Mouse (Mus musculus) small intestine, adult 2 months (tissue): ENCODE measurements around the gene Lrrc29.

ENCODE experiments used
- CTCF ChIP-seq: fragments of 200-500 bp; IDR thresholded peaks from 2 replicates; pipeline ENCODE4 v1.5.1; 2012; ENCODE audit warnings: low read depth, mild to moderate bottlenecking, control low read depth, inconsistent platforms, low read length, moderate library complexity, mixed read lengths; ENCODE audit not compliant: insufficient replicate concordance, insufficient read length; ENCODE audit errors: extremely low read depth
- POLR2A ChIP-seq: fragments of 200-500 bp; IDR thresholded peaks from 2 replicates; pipeline ENCODE4 v1.6.1; 2012; ENCODE audit warnings: low read depth, mild to moderate bottlenecking, control low read depth, inconsistent platforms, low read length, moderate library complexity

- TF ChIP-seq CTCF, result no peak
- no peak for TF ChIP-seq POLR2A
These were observed 8.1 kb downstream of the Lrrc29 start for GRCm38 (mm10) chr8:105317941-105318340.
